Mouse (Mus musculus) liver, embryonic 16.5 days (tissue): Measurements from ENCODE around the gene Fbxo31. TPM values are rescaled to one million over a fixed set of nuclear protein-coding genes. Genes with fewer than 3 reads are reported as not detected.

Source experiments
- ATAC-seq: fragments of 200-750 bp; cut with Nextera tagmentation; 2 replicates; pipeline ENCODE4 v1.8.0; 2017; ENCODE audit warnings: low read depth, mild to moderate bottlenecking, moderate number of reproducible peaks, moderate library complexity
- H3K27ac ChIP-seq: fragments of 300-500 bp; sonication (generic); 2 replicates; pipeline ENCODE4 v1.5.1; 2014; ENCODE audit warnings: mild to moderate bottlenecking, low read length
- H3K27me3 ChIP-seq: fragments of 300-500 bp; sonication (generic); 2 replicates; pipeline ENCODE4 v1.6.1; 2014; ENCODE audit warnings: low read depth, low read length, mixed read lengths; ENCODE audit not compliant: control insufficient read depth, insufficient read depth
- H3K36me3 ChIP-seq: fragments of 300-500 bp; sonication (generic); 2 replicates; pipeline ENCODE4 v1.6.1; 2014; ENCODE audit warnings: mild to moderate bottlenecking; ENCODE audit not compliant: control insufficient read depth, insufficient read depth
- H3K4me1 ChIP-seq: fragments of 300-500 bp; sonication (generic); 2 replicates; pipeline ENCODE4 v1.6.1; 2014; ENCODE audit warnings: low read depth, low read length, mixed read lengths; ENCODE audit not compliant: control insufficient read depth
- H3K4me2 ChIP-seq: fragments of 300-500 bp; sonication (generic); 2 replicates; pipeline ENCODE4 v1.6.1; 2014; ENCODE audit warnings: low read depth, low read length, mixed read lengths
- H3K4me3 ChIP-seq: fragments of 300-500 bp; sonication (generic); 2 replicates; pipeline ENCODE4 v1.5.1; 2014; ENCODE audit warnings: low read depth, mild to moderate bottlenecking, low read length
- H3K9ac ChIP-seq: fragments of 300-500 bp; sonication (generic); 2 replicates; pipeline ENCODE4 v1.6.1; 2014; ENCODE audit warnings: low read depth, low read length
- H3K9me3 ChIP-seq: fragments of 300-500 bp; sonication (generic); replicated peaks from 2 replicates; pipeline ENCODE4 v1.6.1; 2016; ENCODE audit warnings: low read length; ENCODE audit not compliant: control insufficient read depth
- WGBS: fragments of 180-500 bp; shearing (Covaris S2); extraction: QIAGEN DNeasy Blood & Tissue Kit; methylation state at CpG from one replicate; pipeline ENCODE4 v1.1.7; 2014; ENCODE audit not compliant: insufficient replicate concordance; 5-methylcytosine and 5-hydroxymethylcytosine counted together
- polyA plus RNA-seq: library from polyadenylated mRNA; unstranded; fragments of >200 nt; fragmentation: Nextera tagmentation; extraction: Ambion mirVana; gene quantifications from 2 replicates; pipeline ENCODE4 v1.2.1, GENCODE M21; 2015

Gene Fbxo31
- polyA plus RNA-seq, 1 experiment from 2014 or later = 9.0 TPM

DNA sequence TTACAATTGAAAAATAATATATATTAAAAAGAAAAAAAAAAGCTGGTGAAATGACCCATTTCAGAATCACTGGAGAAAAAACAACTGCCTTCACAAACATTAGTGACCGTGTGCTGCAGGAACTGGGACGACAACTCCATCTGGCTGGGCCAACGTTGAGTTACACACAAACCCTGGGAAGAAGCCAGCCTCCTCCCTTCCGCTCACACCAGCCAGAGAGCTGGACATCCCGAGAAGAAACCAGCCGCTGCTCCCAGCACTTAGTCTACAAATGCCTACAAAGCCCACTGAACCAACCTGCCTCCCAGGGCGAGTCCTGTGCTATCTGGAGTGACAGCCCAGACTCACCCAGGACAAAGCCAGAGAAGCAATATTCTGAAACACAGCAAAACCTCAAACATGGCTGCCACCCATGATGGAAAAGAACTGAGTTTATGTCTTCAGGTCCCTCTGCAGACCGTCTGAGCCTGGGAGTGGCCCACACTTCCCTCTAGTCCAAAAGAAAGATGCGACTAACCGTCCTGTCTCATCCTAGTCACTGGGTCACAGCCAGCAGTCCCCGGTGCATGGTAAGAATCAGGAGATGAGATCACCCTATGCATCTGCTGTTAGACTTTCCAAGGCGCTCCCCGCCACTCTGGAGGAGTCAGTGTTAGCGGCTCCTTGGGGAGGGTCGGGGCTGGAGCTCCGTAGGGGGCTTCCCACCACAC lies 16.8 kb downstream of the Fbxo31 start:
- Histone ChIP-seq H3K4me3 (no peak overlapping the region), H3K4me2 (no peak overlapping the region), H3K36me3 (no peaks in the 10 kb centered on the region; the same call in 1 of the 2 replicates), H3K9me3 (no peaks in the 10 kb centered on the region), H3K4me1 (peaks cover 2% of the 10 kb centered on the region), H3K27me3 (no peaks in the 10 kb centered on the region), H3K9ac (no peak overlapping the region), H3K27ac (no peak overlapping the region)
- ATAC-seq = no peak
- WGBS = 77% methylated on average over 16 of the region's 16 CpGs

GRCm38 (mm10) chr8:121560432-121561100 lies 18.0 kb downstream of the Fbxo31 start:
- Histone ChIP-seq H3K4me1 (peaks cover 2% of the 10 kb centered on the region), H3K9me3 (no peaks in the 10 kb centered on the region), H3K36me3 (no peaks in the 10 kb centered on the region; the same call in 1 of the 2 replicates), H3K9ac (no peak overlapping the region), H3K27ac (no peak overlapping the region), H3K27me3 (no peaks in the 10 kb centered on the region), H3K4me3 (no peak overlapping the region), H3K4me2 (no peak overlapping the region)
- WGBS = 80% methylated on average over 7 of the region's 7 CpGs
- no peak for ATAC-seq

DNA sequence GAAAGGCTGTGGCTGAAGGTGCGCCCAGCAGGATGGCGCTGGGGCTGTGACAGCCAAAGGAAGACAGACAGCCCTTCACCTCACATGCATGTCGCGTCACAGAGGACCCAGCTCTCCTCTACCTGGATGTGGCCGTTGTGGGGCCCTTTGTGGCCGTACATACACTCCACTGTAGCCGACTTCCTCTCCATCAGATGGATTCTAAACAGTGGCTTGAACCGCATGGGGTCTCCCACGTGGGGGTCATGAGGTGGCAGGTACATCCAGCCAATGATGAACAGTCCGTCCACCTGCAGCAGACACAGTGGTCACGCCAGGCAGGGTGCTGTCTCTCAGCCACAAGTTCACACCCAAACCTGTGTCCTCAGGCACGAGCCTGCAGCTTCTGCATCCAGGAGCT lies 18.8 kb downstream of the Fbxo31 start:
- H3K4me1 ChIP-seq = peaks cover 2% of the 10 kb centered on the region
- no peak for ATAC-seq
- no peaks in the 10 kb centered on the region; the same call in 1 of the 2 replicates for H3K36me3 ChIP-seq
- H3K4me3 ChIP-seq = no peak overlapping the region
- no peak overlapping the region for H3K27ac ChIP-seq
- no peak overlapping the region for H3K9ac ChIP-seq
- 76% methylated on average over 12 of the region's 12 CpGs for WGBS
- no peaks in the 10 kb centered on the region for H3K9me3 ChIP-seq
- no peak overlapping the region for H3K4me2 ChIP-seq
- no peaks in the 10 kb centered on the region for H3K27me3 ChIP-seq

GRCm38 (mm10) chr8:121558538-121558937 lies 20.1 kb downstream of the Fbxo31 start:
- Histone ChIP-seq H3K27me3 (no peaks in the 10 kb centered on the region), H3K27ac (no peak overlapping the region), H3K4me3 (no peak overlapping the region), H3K4me2 (no peak overlapping the region), H3K4me1 (peaks cover 2% of the 10 kb centered on the region), H3K9ac (no peak overlapping the region), H3K9me3 (no peaks in the 10 kb centered on the region), H3K36me3 (peaks cover 3% of the 10 kb centered on the region; the same call in 1 of the 2 replicates)
- no peak for ATAC-seq
- 86% methylated on average over 16 of the region's 16 CpGs for WGBS

DNA sequence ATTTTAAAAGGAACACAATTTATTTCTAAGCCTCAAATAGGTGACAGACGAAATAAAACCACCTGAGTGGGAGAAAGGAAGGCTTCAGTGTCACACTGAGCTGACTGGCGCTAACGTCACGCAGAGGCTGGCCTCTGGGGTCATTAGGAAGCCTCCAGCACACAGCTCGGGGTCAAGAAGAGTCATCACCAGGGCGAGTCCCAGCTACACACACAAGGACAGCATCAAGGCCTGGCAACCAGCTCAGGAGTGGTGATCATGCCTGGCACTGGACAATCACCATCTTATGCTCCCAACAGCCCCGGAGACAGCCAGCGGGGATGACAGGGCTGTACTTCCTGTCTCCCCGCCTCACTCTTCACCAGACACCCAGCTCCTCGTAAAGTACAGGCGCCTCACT lies 20.9 kb downstream of the Fbxo31 start:
- H3K9ac ChIP-seq = no peak overlapping the region
- H3K4me2 ChIP-seq = no peak overlapping the region
- peaks cover 3% of the 10 kb centered on the region; the same call in 1 of the 2 replicates for H3K36me3 ChIP-seq
- H3K9me3 ChIP-seq = no peaks in the 10 kb centered on the region
- ATAC-seq = no peak
- H3K4me1 ChIP-seq = no peaks in the 10 kb centered on the region; the same call in 1 of the 2 replicates
- H3K27me3 ChIP-seq = no peaks in the 10 kb centered on the region
- no peak overlapping the region for H3K4me3 ChIP-seq
- H3K27ac ChIP-seq = no peak overlapping the region
- 77% methylated on average over 11 of the region's 11 CpGs for WGBS

GRCm38 (mm10) chr8:121553831-121554475 lies 24.7 kb downstream of the Fbxo31 start:
- Histone ChIP-seq H3K36me3 (peaks cover 3% of the 10 kb centered on the region), H3K4me1 (no peaks in the 10 kb centered on the region), H3K9me3 (no peaks in the 10 kb centered on the region), H3K4me3 (no peak overlapping the region), H3K27ac (no peak overlapping the region), H3K4me2 (no peak overlapping the region), H3K9ac (no peak overlapping the region), H3K27me3 (no peaks in the 10 kb centered on the region)
- ATAC-seq = no peak
- WGBS = 80% methylated on average over 32 of the region's 32 CpGs

DNA sequence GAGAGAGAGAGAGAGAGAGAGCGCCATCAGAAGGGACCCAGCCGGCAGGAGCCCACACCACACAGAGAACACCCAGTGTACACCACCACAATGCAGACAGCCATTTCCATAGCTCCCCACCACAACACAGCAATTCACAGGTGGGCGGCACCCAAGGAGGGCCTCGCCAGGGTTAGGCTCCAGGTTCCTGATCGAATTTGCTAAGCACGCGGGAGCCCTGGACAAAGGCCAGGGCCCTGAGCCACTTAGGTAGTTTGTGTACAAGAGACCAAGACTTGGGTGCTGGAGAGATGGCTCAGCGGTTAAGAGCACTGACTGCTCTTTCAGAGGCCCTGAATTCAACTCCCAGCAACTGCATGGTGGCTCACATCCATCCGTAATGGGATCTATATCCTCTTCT lies 26.1 kb downstream of the Fbxo31 start:
- WGBS = 83% methylated on average over 9 of the region's 9 CpGs
- H3K4me1 ChIP-seq = no peaks in the 10 kb centered on the region
- H3K4me2 ChIP-seq = no peak overlapping the region
- H3K36me3 ChIP-seq = peaks cover 3% of the 10 kb centered on the region
- H3K27me3 ChIP-seq = no peaks in the 10 kb centered on the region
- no peak for ATAC-seq
- H3K27ac ChIP-seq = no peak overlapping the region
- no peaks in the 10 kb centered on the region for H3K9me3 ChIP-seq
- no peak overlapping the region for H3K4me3 ChIP-seq
- H3K9ac ChIP-seq = no peak overlapping the region

DNA sequence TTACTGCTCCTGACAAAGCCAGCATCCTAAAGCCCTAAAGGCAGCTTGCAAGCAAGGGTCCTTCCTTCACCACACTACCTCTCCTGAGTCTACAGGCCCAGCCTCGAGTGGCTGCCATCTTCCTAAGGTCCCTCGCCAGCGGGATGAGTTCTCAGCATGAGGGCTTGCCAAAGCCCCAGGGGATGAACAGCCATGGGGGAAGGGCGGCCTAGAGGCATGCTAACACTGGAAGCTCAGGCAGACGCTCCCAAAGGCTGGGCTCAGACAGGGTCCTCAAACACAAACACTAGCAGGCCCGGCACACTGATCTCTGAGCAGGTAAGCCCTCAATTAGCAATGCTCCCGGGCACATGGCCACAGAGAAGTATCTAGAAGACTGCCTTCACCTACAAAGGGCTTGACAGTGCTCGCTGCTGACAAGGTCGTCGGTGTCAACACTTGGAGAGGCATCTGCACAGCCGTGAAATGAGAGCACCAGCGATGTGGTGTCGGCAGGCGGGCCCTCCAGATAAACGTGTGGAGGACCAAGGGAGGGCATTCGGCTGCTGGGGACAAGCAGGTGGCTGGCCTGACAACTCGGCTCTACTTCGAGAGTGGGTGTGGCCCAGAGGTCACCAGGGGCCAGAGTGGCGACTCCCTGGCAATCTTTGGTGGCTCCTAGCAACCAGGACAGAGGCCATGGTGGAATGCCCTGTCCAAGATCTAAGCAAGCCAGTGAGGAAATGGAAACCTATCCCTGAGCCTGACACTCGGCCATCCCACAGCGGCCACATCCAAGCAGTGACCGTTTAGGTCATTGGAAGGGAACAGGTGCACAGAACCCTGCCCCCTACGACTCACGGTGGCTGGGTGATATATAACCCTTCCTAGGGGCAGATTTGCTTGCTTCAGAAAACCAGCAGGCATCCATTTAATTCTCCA lies 27.3 kb downstream of the Fbxo31 start:
- no peak overlapping the region for H3K4me3 ChIP-seq
- H3K9ac ChIP-seq = no peak overlapping the region
- no peaks in the 10 kb centered on the region for H3K9me3 ChIP-seq
- H3K27ac ChIP-seq = no peak overlapping the region
- peaks cover 3% of the 10 kb centered on the region for H3K36me3 ChIP-seq
- no peak for ATAC-seq
- WGBS = 70% methylated on average over 24 of the region's 24 CpGs
- H3K27me3 ChIP-seq = no peaks in the 10 kb centered on the region
- H3K4me1 ChIP-seq = no peaks in the 10 kb centered on the region
- H3K4me2 ChIP-seq = no peak overlapping the region
